Mouse (Mus musculus): ENCODE data around the gene Arrdc5. TPM values are rescaled to one million over a fixed set of nuclear protein-coding genes. Genes with fewer than 3 reads are reported as not detected.

Arrdc5 gene
- total and polyA plus RNA-seq, 3 experiments, result not detected

DNA sequence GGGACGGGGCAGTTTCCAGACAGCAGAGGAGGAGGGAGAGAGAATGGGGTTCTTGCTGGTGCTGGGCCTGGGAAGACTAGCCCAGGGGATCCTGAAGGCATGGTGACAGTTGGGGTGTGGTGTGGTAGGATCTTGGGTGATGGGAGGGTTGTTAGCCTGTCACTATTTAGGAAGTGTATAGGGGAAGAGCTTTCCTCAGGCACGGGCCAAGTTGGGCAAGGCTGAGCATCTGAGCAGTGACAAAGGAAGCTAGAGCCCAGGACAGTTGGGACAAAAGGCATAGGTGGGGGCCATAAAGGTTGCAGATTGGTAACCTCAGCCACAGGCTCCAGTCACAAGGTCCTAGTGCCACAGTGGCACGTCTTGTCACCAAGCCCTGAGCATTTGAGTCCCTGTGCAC is 43.4 kb upstream of the Arrdc5 start:
- Histone ChIP-seq H3K4me1 (ENCODE audit: control insufficient read depth in 1 of 2, insufficient read depth in 2 of 2, low read length in 2 of 2) (no peaks in the 10 kb centered on the region; a peak in 2 of 4 replicates), H3K27me3 (ENCODE audit: control insufficient read depth in 1 of 2, insufficient read depth in 2 of 2, low read length in 2 of 2) (no peaks in the 10 kb centered on the region), H3K27ac (ENCODE audit: control insufficient read depth, low read depth, low read length) (no peak overlapping the region), H3K79me2 (ENCODE audit: control insufficient read depth, insufficient read depth, low read length, poor library complexity) (peaks cover 1% of the 10 kb centered on the region), H3K36me3 (ENCODE audit: control insufficient read depth in 1 of 2, insufficient read depth in 2 of 2, low read length in 2 of 2) (no peaks in the 10 kb centered on the region), H3K9me3 (replicated peaks; ENCODE audit: insufficient read depth, low read length) (no peaks in the 10 kb centered on the region), H3K4me3 (ENCODE audit: control insufficient read depth in 1 of 2, insufficient read depth in 1 of 2, low read depth in 2 of 2, low read length in 2 of 2) (no peak overlapping the region), H3K9ac (ENCODE audit: control insufficient read depth, low read depth, low read length, poor library complexity, severe bottlenecking) (no peak overlapping the region)
- DNase-seq (ENCODE audit: low read depth, low spot score), result no peak
- TF ChIP-seq ELF1 (IDR thresholded peaks at IDR 0.05; ENCODE audit: low read depth, low read length), result no peak
- no peak for TF ChIP-seq MYB (IDR thresholded peaks at IDR 0.05; ENCODE audit: low read depth, low read length)
- TF ChIP-seq TAL1 (IDR thresholded peaks at IDR 0.05; ENCODE audit: low read length), result no peak
- no peak for TF ChIP-seq CHD2 (IDR thresholded peaks at IDR 0.05; ENCODE audit: low read length)
- TF ChIP-seq ZC3H11A (IDR thresholded peaks at IDR 0.05; ENCODE audit: low read depth, low read length), result no peak
- TF ChIP-seq MXI1 (IDR thresholded peaks at IDR 0.05; ENCODE audit: low read depth, low read length), result no peak
- no peak for TF ChIP-seq EP300 (IDR thresholded peaks at IDR 0.05; ENCODE audit: low read depth in 1 of 2, low read length in 2 of 2)

DNA sequence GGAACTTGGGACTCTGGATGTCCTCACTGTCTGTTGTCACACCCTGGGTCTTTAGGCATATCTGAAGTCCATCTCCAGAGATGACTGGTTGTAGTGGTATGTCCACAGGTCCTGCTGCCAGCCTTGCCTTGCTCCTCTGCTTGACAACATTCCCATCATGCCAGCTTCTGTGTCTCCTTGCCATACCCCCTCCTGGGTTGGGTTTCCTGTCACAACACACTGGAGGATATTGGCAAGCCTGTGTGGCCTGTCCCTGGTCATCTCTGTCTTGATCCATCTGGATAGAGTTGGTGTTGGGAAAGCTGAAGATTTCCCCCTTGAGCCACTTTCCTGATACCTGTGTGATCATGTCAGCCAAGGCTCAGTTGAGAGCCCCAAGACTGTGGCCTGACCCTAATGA is 40.6 kb upstream of the Arrdc5 start:
- Histone ChIP-seq H3K9me3 (replicated peaks; ENCODE audit: insufficient read depth, low read length) (no peaks in the 10 kb centered on the region), H3K4me3 (ENCODE audit: control insufficient read depth in 1 of 2, insufficient read depth in 1 of 2, low read depth in 2 of 2, low read length in 2 of 2) (no peak overlapping the region), H3K36me3 (ENCODE audit: control insufficient read depth in 1 of 2, insufficient read depth in 2 of 2, low read length in 2 of 2) (peaks cover 0 to 4% of the 10 kb centered on the region in 2 experiments; a peak in 2 of 4 replicates), H3K27ac (ENCODE audit: control insufficient read depth, low read depth, low read length) (no peak overlapping the region), H3K9ac (ENCODE audit: control insufficient read depth, low read depth, low read length, poor library complexity, severe bottlenecking) (no peak overlapping the region), H3K27me3 (ENCODE audit: control insufficient read depth in 1 of 2, insufficient read depth in 2 of 2, low read length in 2 of 2) (no peaks in the 10 kb centered on the region), H3K79me2 (ENCODE audit: control insufficient read depth, insufficient read depth, low read length, poor library complexity) (peaks cover 3% of the 10 kb centered on the region), H3K4me1 (ENCODE audit: control insufficient read depth in 1 of 2, insufficient read depth in 2 of 2, low read length in 2 of 2) (peaks cover 3 to 8% of the 10 kb centered on the region in 2 experiments)
- DNase-seq (ENCODE audit: low read depth, low spot score), result no peak
- TF ChIP-seq ELF1 (IDR thresholded peaks at IDR 0.05; ENCODE audit: low read depth, low read length), result no peak

DNA sequence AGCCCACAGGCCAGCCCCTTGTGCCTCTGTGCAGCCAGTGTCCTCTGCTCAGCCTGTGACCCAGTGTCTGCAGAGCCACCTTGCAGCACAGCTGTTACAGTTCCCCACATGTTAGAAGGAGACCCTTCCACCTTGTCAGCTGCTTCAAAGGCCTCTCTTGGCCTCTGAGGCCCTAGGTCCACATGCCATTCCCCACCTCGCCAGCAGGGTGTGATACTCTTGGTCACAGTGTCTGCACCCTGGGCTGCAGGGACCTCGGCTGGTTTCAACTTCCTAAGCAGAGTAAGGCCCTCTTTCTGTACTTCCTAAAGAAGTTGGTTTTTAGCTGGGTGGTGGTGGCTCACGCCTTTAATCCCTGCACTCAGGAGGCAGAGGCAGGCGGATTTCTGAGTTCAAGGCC is 38.8 kb upstream of the Arrdc5 start:
- Histone ChIP-seq H3K9me3 (replicated peaks; ENCODE audit: insufficient read depth, low read length) (no peaks in the 10 kb centered on the region), H3K36me3 (ENCODE audit: control insufficient read depth in 1 of 2, insufficient read depth in 2 of 2, low read length in 2 of 2) (peaks cover 0 to 4% of the 10 kb centered on the region in 2 experiments; a peak in 2 of 4 replicates), H3K79me2 (ENCODE audit: control insufficient read depth, insufficient read depth, low read length, poor library complexity) (peaks cover 3% of the 10 kb centered on the region), H3K4me3 (ENCODE audit: control insufficient read depth in 1 of 2, insufficient read depth in 1 of 2, low read depth in 2 of 2, low read length in 2 of 2) (no peak overlapping the region), H3K9ac (ENCODE audit: control insufficient read depth, low read depth, low read length, poor library complexity, severe bottlenecking) (no peak overlapping the region), H3K4me1 (ENCODE audit: control insufficient read depth in 1 of 2, insufficient read depth in 2 of 2, low read length in 2 of 2) (peaks cover 3 to 8% of the 10 kb centered on the region in 2 experiments), H3K27ac (ENCODE audit: control insufficient read depth, low read depth, low read length) (no peak overlapping the region), H3K27me3 (ENCODE audit: control insufficient read depth in 1 of 2, insufficient read depth in 2 of 2, low read length in 2 of 2) (no peaks in the 10 kb centered on the region)
- DNase-seq (ENCODE audit: low read depth, low spot score), result peak; percentile 61
- TF ChIP-seq SMC3 (IDR thresholded peaks at IDR 0.05; ENCODE audit: low read depth, low read length) (peak; percentile 36; the same call in 1 of the 2 replicates), ZMIZ1 (IDR thresholded peaks at IDR 0.05; ENCODE audit: low read depth, low read length) (no peak), CTCF (IDR thresholded peaks at IDR 0.05 in 2 of 3, conservative IDR thresholded peaks at IDR 0.05 in 1 of 3; ENCODE audit: control insufficient read depth in 1 of 3, insufficient read depth in 1 of 3, low read depth in 2 of 3, low read length in 3 of 3, poor library complexity in 1 of 3, severe bottlenecking in 1 of 3) (peak; percentile 52 to 65 (median 55))

All from MEL (cell line).